Mouse (Mus musculus) WW6 (cell line): ENCODE measurements around the gene Pih1d2.

Experiments
- DNase-seq: peaks from one replicate; pipeline ENCODE4 v3.0.0-alpha.2; 2013; ENCODE audit warnings: low read depth, low spot score

The Pih1d2 gene

GRCm38 (mm10) chr9:50616766-50617603 lies at the start of gene Pih1d2, which contains the start of gene Nkapd1:
Gene Pih1d2 (plus strand): TSS chr9:50617321.
Gene Nkapd1 (minus strand): TSS chr9:50617464.
- peak; percentile 76 for DNase-seq

- no peak for DNase-seq
Observed at GRCm38 (mm10) chr9:50567372-50567771, 49.7 kb upstream of the Pih1d2 start.

GRCm38 (mm10) chr9:50567881-50568280 lies 49.2 kb upstream of the Pih1d2 start:
- no peak for DNase-seq

- no peak for DNase-seq
Observed at GRCm38 (mm10) chr9:50569599-50570525, 47.3 kb upstream of the Pih1d2 start.

GRCm38 (mm10) chr9:50580370-50580769 lies 36.8 kb upstream of the Pih1d2 start:
- DNase-seq, result no peak

GRCm38 (mm10) chr9:50585145-50585818 lies 31.8 kb upstream of the Pih1d2 start:
- DNase-seq, result no peak

GRCm38 (mm10) chr9:50586955-50587354 lies 30.2 kb upstream of the Pih1d2 start:
- no peak for DNase-seq

GRCm38 (mm10) chr9:50590856-50591518 lies 26.1 kb upstream of the Pih1d2 start:
- DNase-seq, result no peak

GRCm38 (mm10) chr9:50592955-50593354 lies 24.2 kb upstream of the Pih1d2 start:
- DNase-seq, result no peak

- no peak for DNase-seq
Observed at GRCm38 (mm10) chr9:50593544-50593943, 23.6 kb upstream of the Pih1d2 start.

GRCm38 (mm10) chr9:50594794-50595417 lies 22.2 kb upstream of the Pih1d2 start:
- DNase-seq, result no peak

- DNase-seq, result no peak
Observed at GRCm38 (mm10) chr9:50596973-50597372, 20.1 kb upstream of the Pih1d2 start.

GRCm38 (mm10) chr9:50601536-50601935 lies 15.6 kb upstream of the Pih1d2 start:
- no peak for DNase-seq

GRCm38 (mm10) chr9:50602055-50602845 lies 14.9 kb upstream of the Pih1d2 start:
- no peak for DNase-seq

- DNase-seq, result peak; percentile 91
Observed at GRCm38 (mm10) chr9:50603189-50603997, 13.7 kb upstream of the Pih1d2 start, which contains the start of the genes Sdhd and Timm8b. Gene Sdhd (minus strand): TSS chr9:50603812. Gene Timm8b (plus strand): TSS chr9:50603910.

- no peak for DNase-seq
Observed at GRCm38 (mm10) chr9:50603998-50604324, 13.2 kb upstream of the Pih1d2 start.

- DNase-seq, result no peak
Observed at GRCm38 (mm10) chr9:50604338-50604737, 12.8 kb upstream of the Pih1d2 start.

- DNase-seq, result no peak
Observed at GRCm38 (mm10) chr9:50612115-50612514, 5.0 kb upstream of the Pih1d2 start.

GRCm38 (mm10) chr9:50616161-50616560 lies 960 bp upstream of the Pih1d2 start:
- no peak for DNase-seq
